Mouse (Mus musculus): ENCODE data around the gene Zfp978. TPM values are rescaled to one million over a fixed set of nuclear protein-coding genes. Genes with fewer than 3 reads are reported as not detected.
"Not testable (repeated sequence)": the region's sequence is repeated elsewhere in the genome, so short reads cannot be mapped to it uniquely, and the experiment has no call there.

The Zfp978 gene
- polyA plus RNA-seq, 1 experiment from 2014 or later: 0.14 TPM

DNA sequence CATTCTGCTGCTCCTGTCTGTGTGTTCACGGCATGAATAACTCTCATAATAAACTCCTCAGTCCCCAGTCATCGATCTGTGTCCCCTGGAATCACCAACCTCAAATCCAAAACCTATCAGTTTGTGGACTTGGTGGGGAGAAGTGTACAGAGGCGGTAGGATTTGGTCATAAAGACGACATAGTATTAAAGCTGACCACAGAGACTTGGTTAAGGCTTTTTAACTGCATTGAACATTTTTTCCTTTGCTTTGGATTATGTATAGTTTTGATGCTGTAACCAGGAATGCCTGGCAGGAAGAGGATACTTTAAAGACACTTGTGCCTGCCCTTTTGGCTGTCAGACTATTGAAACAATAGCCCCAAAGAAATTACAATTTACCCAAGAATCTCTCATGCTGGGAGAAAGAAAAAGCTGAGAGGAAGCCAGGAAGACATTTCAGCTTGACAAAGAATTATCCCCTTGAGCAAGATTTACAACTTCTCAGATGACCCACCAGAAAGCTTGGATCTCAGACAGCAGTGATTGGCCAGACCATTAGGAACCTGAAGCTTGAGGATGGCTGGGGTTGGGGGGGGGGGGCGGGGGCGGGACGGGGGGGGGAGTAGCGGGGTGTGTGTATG lies 56.2 kb downstream of the Zfp978 start:
- ATAC-seq (replicated peaks; ENCODE audit: low FRiP score, low read depth): peak; percentile 15; the same call in 1 of the 2 replicates

DNA sequence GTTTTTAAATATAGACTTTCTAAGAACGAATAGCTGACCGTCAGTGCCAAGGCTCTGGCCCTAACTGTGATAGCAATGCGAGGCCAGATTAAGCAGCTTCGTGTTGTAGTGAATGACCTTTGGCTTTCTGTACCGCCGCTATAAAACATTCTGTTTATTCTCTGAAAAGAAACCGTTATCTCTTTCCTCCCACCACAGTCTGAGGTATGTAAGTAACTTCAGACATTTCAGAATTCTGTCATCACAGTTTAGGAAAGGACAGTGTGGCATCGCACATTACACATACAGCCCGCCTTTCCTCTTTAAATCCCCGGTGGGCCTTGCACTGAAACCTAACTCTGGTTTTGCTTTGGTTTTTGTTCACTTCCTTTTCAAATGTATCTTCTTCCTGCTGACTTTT lies 56.8 kb downstream of the Zfp978 start:
- ATAC-seq (replicated peaks; ENCODE audit: low FRiP score, low read depth): no peak
- H3K4me2 ChIP-seq (ENCODE audit: low read length): no peak overlapping the region
- WGBS: 57% methylated on average over 10 of the region's 10 CpGs
- no peaks in the 10 kb centered on the region for H3K36me3 ChIP-seq (ENCODE audit: insufficient read depth, low read length)
- H3K9me3 ChIP-seq (replicated peaks; ENCODE audit: low read length): peaks cover 15% of the 10 kb centered on the region
- H3K27ac ChIP-seq: no peak overlapping the region
- H3K4me3 ChIP-seq (replicated peaks; ENCODE audit: low read depth, low read length): no peak overlapping the region
- DNase-seq (ENCODE audit: low spot score): peak; percentile 27
- no peak overlapping the region for H3K9ac ChIP-seq (ENCODE audit: low read depth, low read length)
- TF ChIP-seq CTCF (IDR thresholded peaks at IDR 0.05; ENCODE audit: low read depth): no peak
- no peaks in the 10 kb centered on the region for H3K27me3 ChIP-seq (ENCODE audit: insufficient read depth, low read length)
- H3K4me1 ChIP-seq (replicated peaks; ENCODE audit: insufficient read depth, low read length): no peaks in the 10 kb centered on the region

More for the DNA sequence above, 56.2 kb downstream of the Zfp978 start:
- H3K4me1 ChIP-seq (replicated peaks; ENCODE audit: insufficient read depth, low read length): no peaks in the 10 kb centered on the region
- no peaks in the 10 kb centered on the region for H3K27me3 ChIP-seq (ENCODE audit: insufficient read depth, low read length)
- H3K4me2 ChIP-seq (ENCODE audit: low read length): no peak overlapping the region
- DNase-seq (ENCODE audit: low spot score): peak; percentile 47
- H3K9ac ChIP-seq (ENCODE audit: low read depth, low read length): no peak overlapping the region
- H3K4me3 ChIP-seq (replicated peaks; ENCODE audit: low read depth, low read length): no peak overlapping the region
- peaks cover 14% of the 10 kb centered on the region for H3K9me3 ChIP-seq (replicated peaks; ENCODE audit: low read length)
- no peak for TF ChIP-seq CTCF (IDR thresholded peaks at IDR 0.05; ENCODE audit: low read depth)
- no peaks in the 10 kb centered on the region for H3K36me3 ChIP-seq (ENCODE audit: insufficient read depth, low read length)
- no peak overlapping the region for H3K27ac ChIP-seq
- 50% methylated on average over 7 of the region's 8 CpGs for WGBS

DNA sequence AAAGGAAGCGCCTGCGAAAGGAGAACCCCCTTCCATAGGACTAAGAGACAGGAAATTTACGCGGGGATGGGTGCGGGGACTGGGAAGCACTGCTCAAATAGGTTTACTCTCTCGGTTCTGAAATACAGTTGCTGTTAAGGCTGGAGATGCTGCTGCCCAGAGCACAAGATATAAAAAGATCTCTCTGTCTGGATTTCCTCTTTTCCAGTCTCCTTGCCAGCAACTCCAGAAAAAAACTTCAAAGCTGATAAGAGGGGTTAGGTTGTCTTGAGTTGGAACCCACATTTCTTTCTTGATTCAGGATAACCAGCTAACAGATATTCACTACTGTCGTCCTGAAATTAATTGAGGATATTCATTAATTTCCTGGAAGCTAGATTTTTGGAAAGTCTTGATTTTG lies 57.2 kb downstream of the Zfp978 start:
- WGBS: 63% methylated on average over 7 of the region's 7 CpGs
- not testable (repeated sequence) for H3K4me3 ChIP-seq (replicated peaks; ENCODE audit: low read depth, low read length); H3K4me1 ChIP-seq (replicated peaks; ENCODE audit: insufficient read depth, low read length); DNase-seq (ENCODE audit: low spot score); ATAC-seq (replicated peaks; ENCODE audit: low FRiP score, low read depth); H3K27ac ChIP-seq; H3K36me3 ChIP-seq (ENCODE audit: insufficient read depth, low read length); H3K4me2 ChIP-seq (ENCODE audit: low read length); H3K27me3 ChIP-seq (ENCODE audit: insufficient read depth, low read length); H3K9ac ChIP-seq (ENCODE audit: low read depth, low read length)
- peaks cover 15% of the 10 kb centered on the region for H3K9me3 ChIP-seq (replicated peaks; ENCODE audit: low read length)

DNA sequence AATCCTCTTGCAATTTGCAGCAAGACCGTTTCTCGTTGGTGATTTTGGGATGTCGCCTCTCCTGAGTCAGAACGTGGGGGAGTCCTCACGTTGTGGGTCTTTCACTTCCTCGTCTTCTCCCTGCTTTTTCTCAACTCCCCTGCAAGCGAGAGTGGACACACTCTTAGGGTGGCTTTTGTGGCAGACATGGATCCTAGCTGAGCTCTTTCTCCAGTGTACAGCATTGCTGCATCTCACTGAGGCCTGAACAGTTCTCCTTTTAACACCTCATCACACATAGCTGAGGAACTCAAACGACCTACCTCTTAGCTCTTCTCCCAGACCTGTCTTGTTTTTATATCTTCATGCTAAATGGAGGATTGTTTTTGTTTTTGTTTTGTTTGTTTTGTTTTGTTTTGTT lies 58.1 kb downstream of the Zfp978 start:
- ATAC-seq (replicated peaks; ENCODE audit: low FRiP score, low read depth); H3K4me2 ChIP-seq (ENCODE audit: low read length); H3K27ac ChIP-seq; H3K9ac ChIP-seq (ENCODE audit: low read depth, low read length); H3K36me3 ChIP-seq (ENCODE audit: insufficient read depth, low read length); H3K4me3 ChIP-seq (replicated peaks; ENCODE audit: low read depth, low read length); H3K27me3 ChIP-seq (ENCODE audit: insufficient read depth, low read length); DNase-seq (ENCODE audit: low spot score); H3K4me1 ChIP-seq (replicated peaks; ENCODE audit: insufficient read depth, low read length): not testable (repeated sequence)
- H3K9me3 ChIP-seq (replicated peaks; ENCODE audit: low read length): peaks cover 18% of the 10 kb centered on the region
- 80% methylated on average over 8 of the region's 8 CpGs for WGBS

DNA sequence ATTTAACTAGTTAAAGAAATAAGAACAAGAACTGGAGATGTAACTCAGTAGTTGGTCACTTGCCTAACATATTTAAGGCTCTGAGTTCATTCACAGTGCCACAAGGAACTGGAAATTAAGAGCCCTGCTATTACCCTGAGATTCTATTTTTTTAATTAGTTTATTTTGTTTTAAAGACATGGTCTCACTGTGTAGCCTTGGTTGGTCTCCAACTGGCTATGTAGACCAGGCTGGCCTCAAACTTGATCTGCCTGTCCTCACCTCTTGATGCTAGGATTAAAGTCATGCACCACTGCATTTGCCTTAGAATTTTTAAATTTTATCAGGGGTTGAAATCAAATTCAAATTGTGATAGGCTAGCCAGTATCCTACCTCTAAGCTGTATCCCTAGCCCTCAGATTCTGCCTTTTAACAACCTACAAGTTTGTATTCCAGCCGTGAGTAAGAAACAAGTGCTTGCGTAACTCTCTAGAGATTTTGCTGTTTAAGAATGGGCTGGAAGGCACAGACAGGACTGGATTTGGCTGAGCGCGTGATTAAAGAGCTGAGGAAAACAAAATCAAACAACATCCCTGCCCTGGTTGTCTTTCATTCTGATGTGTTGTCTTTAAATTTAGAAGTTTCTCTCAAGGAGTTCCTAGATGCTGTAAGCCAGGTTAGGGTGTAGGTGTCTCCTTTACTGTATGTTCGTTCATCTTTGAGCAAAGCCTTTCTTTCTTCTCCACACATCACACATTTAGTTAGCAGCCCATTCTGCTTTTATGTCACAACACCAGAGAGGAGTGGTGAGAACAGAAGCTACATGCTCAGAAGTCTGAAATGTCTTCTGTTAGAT lies 58.9 kb downstream of the Zfp978 start:
- H3K27ac ChIP-seq; H3K27me3 ChIP-seq (ENCODE audit: insufficient read depth, low read length); H3K4me3 ChIP-seq (replicated peaks; ENCODE audit: low read depth, low read length); H3K9ac ChIP-seq (ENCODE audit: low read depth, low read length); DNase-seq (ENCODE audit: low spot score); H3K36me3 ChIP-seq (ENCODE audit: insufficient read depth, low read length); H3K4me2 ChIP-seq (ENCODE audit: low read length); H3K4me1 ChIP-seq (replicated peaks; ENCODE audit: insufficient read depth, low read length): not testable (repeated sequence)
- H3K9me3 ChIP-seq (replicated peaks; ENCODE audit: low read length): peaks cover 18% of the 10 kb centered on the region
- WGBS: 80% methylated on average over 5 of the region's 5 CpGs
- peak; percentile 21; the same call in 1 of the 2 replicates for ATAC-seq (replicated peaks; ENCODE audit: low FRiP score, low read depth)

DNA sequence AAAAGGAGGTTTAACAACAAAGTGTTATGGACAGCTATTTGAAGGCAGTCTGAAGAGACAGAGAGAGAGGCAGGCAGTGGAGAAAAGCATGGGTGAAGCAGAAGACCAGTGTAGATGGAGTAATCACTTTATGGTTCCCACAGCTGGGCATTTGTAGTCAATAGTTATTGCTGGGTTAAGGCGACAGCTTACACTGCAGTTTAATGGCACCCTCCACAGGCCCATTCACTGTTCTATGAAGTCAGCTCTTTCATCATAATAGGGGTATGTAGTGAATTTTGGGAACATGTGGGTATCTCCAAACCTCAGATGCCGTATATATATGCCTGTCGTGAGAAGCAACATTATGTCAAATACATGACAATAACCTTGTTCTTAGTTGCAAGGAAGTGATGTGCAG lies 59.7 kb downstream of the Zfp978 start:
- no peak for ATAC-seq (replicated peaks; ENCODE audit: low FRiP score, low read depth)
- no peak for TF ChIP-seq CTCF (IDR thresholded peaks at IDR 0.05; ENCODE audit: low read depth)
- peaks cover 18% of the 10 kb centered on the region for H3K9me3 ChIP-seq (replicated peaks; ENCODE audit: low read length)
- H3K4me2 ChIP-seq (ENCODE audit: low read length): no peak overlapping the region
- no peak overlapping the region for H3K4me3 ChIP-seq (replicated peaks; ENCODE audit: low read depth, low read length)
- WGBS: 69% methylated on average over 3 of the region's 3 CpGs
- no peaks in the 10 kb centered on the region for H3K27me3 ChIP-seq (ENCODE audit: insufficient read depth, low read length)
- H3K9ac ChIP-seq (ENCODE audit: low read depth, low read length): no peak overlapping the region
- DNase-seq (ENCODE audit: low spot score): no peak
- H3K4me1 ChIP-seq (replicated peaks; ENCODE audit: insufficient read depth, low read length): no peaks in the 10 kb centered on the region
- no peaks in the 10 kb centered on the region for H3K36me3 ChIP-seq (ENCODE audit: insufficient read depth, low read length)
- no peak overlapping the region for H3K27ac ChIP-seq

DNA sequence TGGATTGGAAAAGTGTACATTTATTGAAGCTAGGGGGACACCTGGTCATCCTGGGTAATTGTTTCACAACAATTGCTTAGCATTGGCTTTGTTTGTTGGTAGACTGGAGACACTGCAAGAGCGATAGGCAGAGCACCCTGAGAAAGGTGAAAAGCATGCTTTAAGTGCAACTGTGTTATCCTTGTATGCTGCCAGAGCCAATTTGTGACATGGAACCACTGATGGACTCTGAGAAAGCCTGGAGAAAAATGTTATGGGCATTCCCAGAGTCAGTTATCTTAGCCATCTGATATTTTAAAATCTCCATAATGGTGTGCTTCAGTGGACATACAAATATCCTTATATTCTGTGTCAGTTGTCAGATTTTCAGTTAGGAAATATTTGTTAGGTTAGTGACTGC lies 60.2 kb downstream of the Zfp978 start:
- H3K36me3 ChIP-seq (ENCODE audit: insufficient read depth, low read length); H3K4me3 ChIP-seq (replicated peaks; ENCODE audit: low read depth, low read length); H3K4me2 ChIP-seq (ENCODE audit: low read length); ATAC-seq (replicated peaks; ENCODE audit: low FRiP score, low read depth); H3K27me3 ChIP-seq (ENCODE audit: insufficient read depth, low read length); H3K27ac ChIP-seq; H3K4me1 ChIP-seq (replicated peaks; ENCODE audit: insufficient read depth, low read length); DNase-seq (ENCODE audit: low spot score); H3K9ac ChIP-seq (ENCODE audit: low read depth, low read length): not testable (repeated sequence)
- 31% methylated on average over 1 of the region's 1 CpGs for WGBS
- H3K9me3 ChIP-seq (replicated peaks; ENCODE audit: low read length): peaks cover 18% of the 10 kb centered on the region

Measured in kidney, postnatal 0 days (tissue).